Mouse (Mus musculus): ENCODE measurements around the gene Vangl2. TPM values are rescaled to one million over a fixed set of nuclear protein-coding genes. Genes with fewer than 3 reads are reported as not detected.

The Vangl2 gene
- polyA plus RNA-seq, 1 experiment from 2014 or later = 0.57 TPM

DNA sequence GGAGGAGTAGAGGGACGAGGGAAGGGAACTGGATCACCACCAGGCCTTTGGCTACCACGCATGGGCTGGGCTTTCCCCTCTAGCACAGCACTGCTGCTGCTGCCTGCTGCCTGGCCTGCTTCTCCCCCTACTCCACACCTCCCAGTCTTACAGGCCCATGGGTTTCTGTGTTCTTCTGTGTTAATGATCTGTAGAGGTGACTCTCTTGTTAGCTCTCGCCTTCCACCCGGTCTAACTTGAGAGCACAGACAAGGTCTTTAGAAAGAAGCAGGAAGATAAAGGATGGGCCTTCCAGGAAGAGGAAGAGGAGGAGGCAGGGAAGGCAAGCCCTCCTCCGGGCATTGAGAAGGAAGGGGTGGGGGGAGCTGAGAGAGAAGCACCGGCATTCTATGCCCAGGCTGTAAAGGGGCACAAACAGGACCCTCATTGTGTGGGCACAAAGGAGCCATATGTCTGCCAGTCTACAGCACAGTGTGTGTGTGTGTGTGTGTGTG, 20.0 kb upstream of the Vangl2 start:
- no peak overlapping the region for H3K9ac ChIP-seq (ENCODE audit: low read depth, low read length)
- H3K4me2 ChIP-seq (ENCODE audit: low read depth, low read length) = no peak overlapping the region
- no peak overlapping the region for H3K27ac ChIP-seq (ENCODE audit: low read length)
- WGBS (ENCODE audit: insufficient replicate concordance) = 15% methylated on average over 6 of the region's 6 CpGs
- H3K4me3 ChIP-seq (ENCODE audit: low read depth, low read length) = no peak overlapping the region
- H3K4me1 ChIP-seq (ENCODE audit: control insufficient read depth, low read depth, low read length) = no peaks in the 10 kb centered on the region
- H3K36me3 ChIP-seq (ENCODE audit: control insufficient read depth, insufficient read depth) = no peaks in the 10 kb centered on the region
- ATAC-seq (ENCODE audit: low read depth) = no peak
- no peaks in the 10 kb centered on the region for H3K9me3 ChIP-seq (replicated peaks; ENCODE audit: control insufficient read depth, low read length)
- H3K27me3 ChIP-seq (ENCODE audit: control insufficient read depth, insufficient read depth, low read depth, low read length) = peaks cover 13% of the 10 kb centered on the region

DNA sequence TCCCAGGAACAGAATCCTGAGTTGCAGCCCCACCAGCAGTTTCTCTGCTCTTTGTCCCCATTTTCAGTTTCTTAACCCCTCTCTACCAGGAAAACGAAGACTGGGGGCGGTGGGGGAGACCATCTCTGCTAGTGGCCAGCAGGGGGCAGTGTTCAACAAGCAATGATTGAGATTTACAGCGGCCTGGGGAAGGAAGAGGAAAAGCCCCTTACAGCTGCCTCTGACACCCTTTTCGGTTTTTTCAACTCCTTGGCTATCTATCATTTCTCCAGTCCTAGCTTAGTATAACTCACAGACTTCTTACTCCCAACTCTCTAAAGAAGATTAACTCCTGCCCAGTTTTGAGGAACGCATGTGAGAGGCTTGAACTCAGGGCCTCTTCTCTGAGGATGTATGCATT, 18.7 kb upstream of the Vangl2 start:
- ATAC-seq (ENCODE audit: low read depth) = 0 out of 2 replicates have a peak, but pooled peaks have one; percentile 11
- Histone ChIP-seq H3K27ac (ENCODE audit: low read length) (no peak overlapping the region), H3K4me3 (ENCODE audit: low read depth, low read length) (no peak overlapping the region), H3K9ac (ENCODE audit: low read depth, low read length) (no peak overlapping the region), H3K4me1 (ENCODE audit: control insufficient read depth, low read depth, low read length) (no peaks in the 10 kb centered on the region), H3K4me2 (ENCODE audit: low read depth, low read length) (no peak overlapping the region), H3K27me3 (ENCODE audit: control insufficient read depth, insufficient read depth, low read depth, low read length) (no peaks in the 10 kb centered on the region; the same call in 1 of the 2 replicates), H3K9me3 (replicated peaks; ENCODE audit: control insufficient read depth, low read length) (no peaks in the 10 kb centered on the region), H3K36me3 (ENCODE audit: control insufficient read depth, insufficient read depth) (no peaks in the 10 kb centered on the region)
- WGBS (ENCODE audit: insufficient replicate concordance) = 17% methylated on average over 5 of the region's 5 CpGs

DNA sequence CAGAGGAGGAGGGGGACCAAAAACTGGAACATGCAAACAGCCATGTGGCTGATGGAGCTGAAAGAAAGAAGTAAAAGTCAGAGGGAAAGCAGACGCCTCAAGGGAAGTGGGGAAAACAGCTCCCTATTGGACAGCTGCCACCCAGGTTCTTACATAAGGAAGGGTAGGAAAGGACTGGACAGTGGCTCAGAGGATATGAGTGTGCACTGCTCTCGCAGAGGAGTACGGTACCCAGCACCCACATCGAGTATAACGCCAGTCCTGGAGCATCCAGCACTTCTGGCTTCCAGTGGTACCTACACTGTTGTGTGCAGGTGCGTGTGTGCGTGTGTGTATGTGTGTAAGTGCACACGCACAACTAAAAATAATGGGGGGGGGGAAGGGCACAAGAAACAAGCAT, 18.2 kb upstream of the Vangl2 start:
- Histone ChIP-seq H3K9ac (ENCODE audit: low read depth, low read length) (no peak overlapping the region), H3K4me3 (ENCODE audit: low read depth, low read length) (no peak overlapping the region), H3K36me3 (ENCODE audit: control insufficient read depth, insufficient read depth) (no peaks in the 10 kb centered on the region), H3K27me3 (ENCODE audit: control insufficient read depth, insufficient read depth, low read depth, low read length) (no peaks in the 10 kb centered on the region), H3K4me2 (ENCODE audit: low read depth, low read length) (no peak overlapping the region), H3K9me3 (replicated peaks; ENCODE audit: control insufficient read depth, low read length) (no peaks in the 10 kb centered on the region), H3K27ac (ENCODE audit: low read length) (no peak overlapping the region), H3K4me1 (ENCODE audit: control insufficient read depth, low read depth, low read length) (no peaks in the 10 kb centered on the region)
- 53% methylated on average over 8 of the region's 8 CpGs for WGBS (ENCODE audit: insufficient replicate concordance)
- no peak for ATAC-seq (ENCODE audit: low read depth)

DNA sequence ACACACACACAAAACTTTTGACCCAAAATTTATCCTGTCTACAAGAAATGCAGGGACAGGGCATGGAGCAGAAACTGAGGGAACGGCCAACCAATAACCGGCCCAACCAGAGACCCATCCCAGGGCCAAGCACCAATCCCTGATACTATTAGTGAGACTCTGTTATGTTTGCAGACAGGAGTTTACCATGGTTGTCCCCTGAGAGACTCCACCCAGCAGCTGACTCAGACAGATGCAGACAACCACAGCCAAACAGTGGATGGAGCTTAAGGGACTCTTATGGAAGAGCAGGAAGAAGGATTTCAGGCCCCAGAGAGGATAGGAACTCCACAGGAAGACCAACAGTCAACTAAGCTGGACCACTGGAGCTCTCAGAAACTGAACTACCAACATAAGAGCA, 1.7 kb upstream of the Vangl2 start:
- H3K4me3 ChIP-seq (ENCODE audit: low read depth, low read length) = no peak overlapping the region
- no peaks in the 10 kb centered on the region for H3K9me3 ChIP-seq (replicated peaks; ENCODE audit: control insufficient read depth, low read length)
- H3K27me3 ChIP-seq (ENCODE audit: control insufficient read depth, insufficient read depth, low read depth, low read length) = peaks cover 6% of the 10 kb centered on the region; the same call in 1 of the 2 replicates
- no peaks in the 10 kb centered on the region; the same call in 1 of the 2 replicates for H3K4me1 ChIP-seq (ENCODE audit: control insufficient read depth, low read depth, low read length)
- H3K27ac ChIP-seq (ENCODE audit: low read length) = no peak overlapping the region
- no peak overlapping the region for H3K4me2 ChIP-seq (ENCODE audit: low read depth, low read length)
- H3K9ac ChIP-seq (ENCODE audit: low read depth, low read length) = no peak overlapping the region
- 83% methylated on average over 2 of the region's 2 CpGs for WGBS (ENCODE audit: insufficient replicate concordance)
- no peak for ATAC-seq (ENCODE audit: low read depth)
- H3K36me3 ChIP-seq (ENCODE audit: control insufficient read depth, insufficient read depth) = no peaks in the 10 kb centered on the region

DNA sequence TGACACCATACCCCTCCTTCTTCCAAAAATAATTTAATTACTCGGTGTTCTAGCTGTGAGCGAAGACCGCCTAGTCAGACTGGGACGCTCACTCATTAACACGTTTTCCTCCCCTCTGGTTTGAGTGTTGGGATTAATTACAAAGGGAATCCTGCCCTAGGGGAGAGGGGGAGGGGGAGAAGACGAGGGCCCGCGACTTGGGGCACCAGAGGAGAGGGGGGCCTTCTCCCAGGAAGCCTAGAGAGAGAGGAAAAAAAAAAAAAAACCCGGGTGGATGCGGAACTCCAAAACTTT, 488 bp downstream of the Vangl2 start:
- H3K4me3 ChIP-seq (ENCODE audit: low read depth, low read length) = no peak overlapping the region
- H3K27ac ChIP-seq (ENCODE audit: low read length) = no peak overlapping the region
- no peaks in the 10 kb centered on the region for H3K9me3 ChIP-seq (replicated peaks; ENCODE audit: control insufficient read depth, low read length)
- H3K4me2 ChIP-seq (ENCODE audit: low read depth, low read length) = no peak overlapping the region
- peaks cover 6% of the 10 kb centered on the region; the same call in 1 of the 2 replicates for H3K27me3 ChIP-seq (ENCODE audit: control insufficient read depth, insufficient read depth, low read depth, low read length)
- H3K9ac ChIP-seq (ENCODE audit: low read depth, low read length) = no peak overlapping the region
- no peaks in the 10 kb centered on the region; the same call in 1 of the 2 replicates for H3K4me1 ChIP-seq (ENCODE audit: control insufficient read depth, low read depth, low read length)
- no peaks in the 10 kb centered on the region for H3K36me3 ChIP-seq (ENCODE audit: control insufficient read depth, insufficient read depth)
- 43% methylated on average over 10 of the region's 10 CpGs for WGBS (ENCODE audit: insufficient replicate concordance)
- no peak for ATAC-seq (ENCODE audit: low read depth)

DNA sequence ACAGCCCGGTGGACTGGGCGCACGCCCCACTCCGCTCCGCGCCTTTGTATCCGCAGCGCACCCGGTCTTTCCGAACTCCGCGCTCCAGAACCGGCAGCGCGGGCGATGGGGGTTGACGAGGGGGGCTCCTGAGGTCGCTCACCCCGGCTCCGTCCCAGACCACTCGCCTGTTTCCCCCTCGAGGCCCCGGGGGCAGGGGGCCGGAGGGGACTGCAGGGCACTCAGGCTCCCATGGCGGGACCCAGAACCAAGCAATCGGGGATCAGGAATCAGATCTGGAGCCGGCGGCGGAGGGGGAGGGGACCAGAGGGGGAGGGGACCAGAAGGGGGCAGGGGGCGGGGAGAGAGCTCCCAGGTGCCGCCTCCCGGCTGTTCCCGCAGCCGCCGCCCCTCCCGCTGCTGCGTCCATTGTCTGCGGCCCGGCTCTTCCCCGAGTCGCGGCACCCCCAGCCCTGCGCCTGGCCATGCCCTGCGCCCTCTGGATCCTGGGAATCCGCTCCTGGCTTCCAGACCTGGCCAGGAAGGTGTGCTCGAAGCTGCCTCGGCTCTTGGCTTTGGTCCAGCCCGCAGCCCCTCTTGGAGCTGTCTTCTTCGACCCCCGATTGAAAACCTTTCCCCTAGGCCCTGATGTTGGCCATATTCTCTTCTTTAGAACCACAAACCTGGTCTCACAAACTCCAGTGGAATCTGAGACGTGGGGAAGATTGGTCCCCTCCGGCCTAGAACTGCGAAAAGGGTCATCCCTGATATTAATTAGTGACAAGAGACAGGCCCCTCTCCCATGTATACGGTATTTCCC, 1.0 kb downstream of the Vangl2 start:
- WGBS (ENCODE audit: insufficient replicate concordance) = 3% methylated on average over 54 of the region's 54 CpGs
- H3K9me3 ChIP-seq (replicated peaks; ENCODE audit: control insufficient read depth, low read length) = no peaks in the 10 kb centered on the region
- H3K9ac ChIP-seq (ENCODE audit: low read depth, low read length) = peak overlapping the region; percentile 48
- H3K4me3 ChIP-seq (ENCODE audit: low read depth, low read length) = peak overlapping the region; percentile 69
- peaks cover 6% of the 10 kb centered on the region; the same call in 1 of the 2 replicates for H3K27me3 ChIP-seq (ENCODE audit: control insufficient read depth, insufficient read depth, low read depth, low read length)
- ATAC-seq (ENCODE audit: low read depth) = peak; percentile 84
- H3K27ac ChIP-seq (ENCODE audit: low read length) = no peak overlapping the region
- no peaks in the 10 kb centered on the region; the same call in 1 of the 2 replicates for H3K4me1 ChIP-seq (ENCODE audit: control insufficient read depth, low read depth, low read length)
- H3K4me2 ChIP-seq (ENCODE audit: low read depth, low read length) = peak overlapping the region; percentile 73
- no peaks in the 10 kb centered on the region for H3K36me3 ChIP-seq (ENCODE audit: control insufficient read depth, insufficient read depth)

DNA sequence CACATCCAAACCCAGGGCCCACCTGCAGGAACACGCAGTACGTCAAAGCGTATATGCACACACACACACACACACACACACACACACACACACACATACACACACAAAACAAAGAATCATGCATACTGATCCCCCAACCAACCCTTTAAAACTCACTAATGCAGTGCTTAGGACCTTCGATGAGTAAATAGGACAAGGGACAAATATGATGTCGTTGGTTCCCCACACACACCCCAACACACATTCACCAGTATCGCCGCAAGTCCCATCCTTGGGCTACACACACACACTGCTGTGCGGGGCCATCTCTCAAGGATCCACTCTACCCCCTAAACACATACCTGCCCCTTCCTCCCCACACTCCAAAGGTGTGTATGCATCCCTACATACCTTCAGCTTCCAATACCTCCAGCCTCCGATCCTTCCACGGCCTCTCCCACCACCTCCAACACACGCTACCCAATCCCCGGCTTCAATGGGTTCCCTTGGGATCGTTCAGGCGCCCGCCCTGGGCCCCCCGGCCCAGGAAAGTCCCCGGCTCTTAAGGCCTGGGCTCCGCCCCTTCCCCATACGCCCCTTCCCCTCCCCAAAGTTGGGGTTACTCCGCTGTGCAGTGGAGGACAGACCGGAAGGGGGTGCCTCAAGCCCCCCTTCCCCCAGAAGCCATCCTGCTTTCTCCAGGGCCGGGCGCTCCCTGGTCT, 1.9 kb downstream of the Vangl2 start:
- no peak overlapping the region for H3K27ac ChIP-seq (ENCODE audit: low read length)
- peak overlapping the region; percentile 48 for H3K9ac ChIP-seq (ENCODE audit: low read depth, low read length)

DNA sequence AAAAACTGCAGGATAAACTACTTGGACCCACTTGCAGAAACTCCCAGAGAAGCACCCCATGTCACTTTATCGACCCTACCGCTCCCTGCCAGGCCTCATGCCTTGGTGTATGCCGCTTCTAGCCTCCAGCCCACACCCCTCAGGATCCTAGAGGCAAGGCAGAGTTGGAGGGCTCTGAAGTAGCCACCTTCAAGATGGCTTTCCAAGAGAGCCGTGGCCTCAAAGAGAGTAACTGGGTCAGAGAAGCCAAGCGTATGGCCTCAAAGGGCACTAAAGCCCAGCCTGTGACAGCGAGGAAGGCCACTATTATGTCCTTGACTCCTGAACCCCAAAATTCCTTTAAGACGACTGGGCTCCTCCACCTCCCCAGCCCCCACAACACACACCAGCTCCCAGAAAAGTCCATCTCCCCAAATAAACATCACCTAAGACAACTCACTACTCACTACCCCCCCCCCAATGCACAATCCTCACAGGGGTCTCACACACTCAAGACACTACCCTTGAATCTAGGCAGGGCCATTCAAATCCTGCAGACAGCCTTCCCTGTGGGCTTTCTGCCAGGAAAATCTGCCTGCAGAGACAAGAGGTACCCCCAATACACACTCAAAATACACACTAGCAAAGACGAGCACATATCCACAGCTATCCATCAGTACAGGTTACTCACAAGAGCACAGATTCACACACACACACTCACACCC, 2.9 kb downstream of the Vangl2 start:
- Histone ChIP-seq H3K27ac (ENCODE audit: low read length) (no peak overlapping the region), H3K9me3 (replicated peaks; ENCODE audit: control insufficient read depth, low read length) (no peaks in the 10 kb centered on the region), H3K27me3 (ENCODE audit: control insufficient read depth, insufficient read depth, low read depth, low read length) (peaks cover 6% of the 10 kb centered on the region; the same call in 1 of the 2 replicates), H3K9ac (ENCODE audit: low read depth, low read length) (no peak overlapping the region), H3K4me2 (ENCODE audit: low read depth, low read length) (no peak overlapping the region), H3K4me3 (ENCODE audit: low read depth, low read length) (no peak overlapping the region), H3K36me3 (ENCODE audit: control insufficient read depth, insufficient read depth) (no peaks in the 10 kb centered on the region), H3K4me1 (ENCODE audit: control insufficient read depth, low read depth, low read length) (no peaks in the 10 kb centered on the region; the same call in 1 of the 2 replicates)
- 67% methylated on average over 8 of the region's 8 CpGs for WGBS (ENCODE audit: insufficient replicate concordance)
- ATAC-seq (ENCODE audit: low read depth) = no peak

More for the DNA sequence above, 1.9 kb downstream of the Vangl2 start:
- Histone ChIP-seq H3K4me3 (ENCODE audit: low read depth, low read length) (peak overlapping the region; percentile 69), H3K36me3 (ENCODE audit: control insufficient read depth, insufficient read depth) (no peaks in the 10 kb centered on the region), H3K9me3 (replicated peaks; ENCODE audit: control insufficient read depth, low read length) (no peaks in the 10 kb centered on the region), H3K27me3 (ENCODE audit: control insufficient read depth, insufficient read depth, low read depth, low read length) (peaks cover 6% of the 10 kb centered on the region; the same call in 1 of the 2 replicates), H3K4me2 (ENCODE audit: low read depth, low read length) (peak overlapping the region; percentile 73), H3K4me1 (ENCODE audit: control insufficient read depth, low read depth, low read length) (no peaks in the 10 kb centered on the region; the same call in 1 of the 2 replicates)
- WGBS (ENCODE audit: insufficient replicate concordance) = 12% methylated on average over 23 of the region's 23 CpGs
- ATAC-seq (ENCODE audit: low read depth) = peak; percentile 19; the same call in 1 of the 2 replicates

Data from liver, embryonic 16.5 days (tissue).